Mouse (Mus musculus): ENCODE data around the gene Tdrd3.

Tdrd3 gene

GRCm38 (mm10) chr14:87415808-87416721 is at the start of gene Tdrd3:
TSS of gene Tdrd3 (plus strand) at chr14:87416639.
- peak; percentile 87 for DNase-seq (ENCODE audit: extremely low spot score, low spot score)

GRCm38 (mm10) chr14:87367169-87367568 is 49.3 kb upstream of the Tdrd3 start:
- DNase-seq (ENCODE audit: extremely low spot score, low spot score) = no peak

- DNase-seq (ENCODE audit: extremely low spot score, low spot score) = no peak
These were observed 33.4 kb upstream of the Tdrd3 start for GRCm38 (mm10) chr14:87383041-87383440.

GRCm38 (mm10) chr14:87384288-87385268 is 31.9 kb upstream of the Tdrd3 start:
- DNase-seq (ENCODE audit: extremely low spot score, low spot score) = no peak

GRCm38 (mm10) chr14:87393096-87393495 is 23.3 kb upstream of the Tdrd3 start:
- no peak for DNase-seq (ENCODE audit: extremely low spot score, low spot score)

GRCm38 (mm10) chr14:87396643-87397042 is 19.8 kb upstream of the Tdrd3 start:
- no peak for DNase-seq (ENCODE audit: extremely low spot score, low spot score)

GRCm38 (mm10) chr14:87415486-87415807 is 992 bp upstream of the Tdrd3 start:
- DNase-seq (ENCODE audit: extremely low spot score, low spot score) = no peak

GRCm38 (mm10) chr14:87416755-87417690 is 584 bp downstream of the Tdrd3 start:
- DNase-seq (ENCODE audit: extremely low spot score, low spot score) = peak; percentile 62

- DNase-seq (ENCODE audit: extremely low spot score, low spot score) = no peak
These were observed 1.2 kb downstream of the Tdrd3 start for GRCm38 (mm10) chr14:87417691-87418070.

GRCm38 (mm10) chr14:87419740-87420139 is 3.3 kb downstream of the Tdrd3 start:
- DNase-seq (ENCODE audit: extremely low spot score, low spot score) = no peak

GRCm38 (mm10) chr14:87420576-87420975 is 4.1 kb downstream of the Tdrd3 start:
- no peak for DNase-seq (ENCODE audit: extremely low spot score, low spot score)

GRCm38 (mm10) chr14:87422432-87422831 is 6.0 kb downstream of the Tdrd3 start:
- DNase-seq (ENCODE audit: extremely low spot score, low spot score) = no peak

GRCm38 (mm10) chr14:87426297-87426922 is 10.0 kb downstream of the Tdrd3 start:
- DNase-seq (ENCODE audit: extremely low spot score, low spot score) = no peak

- DNase-seq (ENCODE audit: extremely low spot score, low spot score) = no peak
These were observed 10.6 kb downstream of the Tdrd3 start for GRCm38 (mm10) chr14:87427032-87427431.

- DNase-seq (ENCODE audit: extremely low spot score, low spot score) = no peak
These were observed 11.3 kb downstream of the Tdrd3 start for GRCm38 (mm10) chr14:87427659-87428289.

GRCm38 (mm10) chr14:87433390-87433915 is 17.0 kb downstream of the Tdrd3 start:
- no peak for DNase-seq (ENCODE audit: extremely low spot score, low spot score)

GRCm38 (mm10) chr14:87435382-87435781 is 18.9 kb downstream of the Tdrd3 start:
- DNase-seq (ENCODE audit: extremely low spot score, low spot score) = no peak

GRCm38 (mm10) chr14:87439721-87440120 is 23.3 kb downstream of the Tdrd3 start:
- DNase-seq (ENCODE audit: extremely low spot score, low spot score) = no peak

- no peak for DNase-seq (ENCODE audit: extremely low spot score, low spot score)
These were observed 30.0 kb downstream of the Tdrd3 start for GRCm38 (mm10) chr14:87446331-87446913.

Data from neural tube, embryonic 10.5 days (tissue).